Mouse (Mus musculus) liver, adult 2 months (tissue): Measurements from ENCODE around the gene Acvr2b. TPM values are rescaled to one million over a fixed set of nuclear protein-coding genes. Genes with fewer than 3 reads are reported as not detected.
"Not testable (repeated sequence)": the region's sequence is repeated elsewhere in the genome, so short reads cannot be mapped to it uniquely, and the experiment has no call there.

Experiments used
- DNase-seq: peaks from one replicate; pipeline ENCODE4 v3.0.0-alpha.2; 2011; ENCODE audit warnings: low read depth, low spot score; ENCODE audit errors: extremely low read depth
- H3K27ac ChIP-seq: fragments of 200-500 bp; replicated peaks from 2 replicates; pipeline ENCODE4 v1.5.1; 2012; ENCODE audit warnings: low read depth, mild to moderate bottlenecking, control low read depth, inconsistent platforms, low read length; ENCODE audit not compliant: insufficient read depth
- H3K27me3 ChIP-seq: fragments of 200-500 bp; 2 replicates; pipeline ENCODE4 v1.6.1; 2012; ENCODE audit warnings: mild to moderate bottlenecking, moderate library complexity, low read length, inconsistent platforms; ENCODE audit not compliant: control insufficient read depth, insufficient read depth
- H3K36me3 ChIP-seq: fragments of 200-500 bp; 2 replicates; pipeline ENCODE4 v1.6.1; 2012; ENCODE audit warnings: low read length, inconsistent platforms; ENCODE audit not compliant: control insufficient read depth, insufficient read depth
- H3K4me1 ChIP-seq: fragments of 200-500 bp; 2 replicates; pipeline ENCODE4 v1.6.1; 2011; ENCODE audit warnings: low read length; ENCODE audit not compliant: control insufficient read depth, insufficient read depth
- H3K4me3 ChIP-seq: fragments of 200-500 bp; 2 replicates; pipeline ENCODE4 v1.5.1; 2011; ENCODE audit warnings: low read depth, mild to moderate bottlenecking, control low read depth, low read length, moderate library complexity; ENCODE audit not compliant: insufficient read depth
- H3K79me2 ChIP-seq: fragments of 200-500 bp; 2 replicates; pipeline ENCODE4 v1.6.1; 2012; ENCODE audit warnings: inconsistent platforms, mild to moderate bottlenecking, low read length, moderate library complexity; ENCODE audit not compliant: control insufficient read depth, insufficient read depth
- H3K9ac ChIP-seq: fragments of 200-500 bp; 2 replicates; pipeline ENCODE4 v1.6.1; 2012; ENCODE audit warnings: low read depth, mild to moderate bottlenecking, control low read depth, inconsistent platforms, low read length
- CTCF ChIP-seq: fragments of 200-500 bp; IDR thresholded peaks from 2 replicates; pipeline ENCODE4 v1.5.1; 2011; ENCODE audit warnings: low read depth, low read length, control low read depth
- POLR2A ChIP-seq: fragments of 200-500 bp; IDR thresholded peaks from 2 replicates; pipeline ENCODE4 v1.6.1; 2011; ENCODE audit warnings: low read length, control low read depth; ENCODE audit not compliant: insufficient read depth; ENCODE audit errors: extremely low read depth
- WGBS: fragments of 180-500 bp; shearing (Covaris S2); methylation state at CpG from one replicate; pipeline ENCODE4 v1.1.7; 2018; 5-methylcytosine and 5-hydroxymethylcytosine counted together
- polyA plus RNA-seq: library from polyadenylated mRNA; depleted of rRNA; stranded (reverse); fragments of >200 nt; gene quantifications from 2 replicates; pipeline ENCODE4 v1.2.3, GENCODE M21; 2012
- total RNA-seq: library from RNA; depleted of rRNA; stranded (reverse); fragments of >200 nt; gene quantifications from 2 replicates; pipeline ENCODE4 v1.2.3, GENCODE M21; 2014

The Acvr2b gene
- total and polyA plus RNA-seq, 2 experiments = 4.2 to 4.8 TPM

GRCm38 (mm10) chr9:119363229-119363628, 38.7 kb upstream of the Acvr2b start:
- TF ChIP-seq POLR2A (no peak), CTCF (no peak)
- H3K79me2 ChIP-seq = peaks cover 15% of the 10 kb centered on the region; the same call in 1 of the 2 replicates
- H3K27me3 ChIP-seq = no peaks in the 10 kb centered on the region

GRCm38 (mm10) chr9:119365284-119365683, 36.6 kb upstream of the Acvr2b start, which contains the start of gene Slc22a14:
Gene Slc22a14, minus strand, starts transcription at chr9:119365553.
- peaks cover 8% of the 10 kb centered on the region; the same call in 1 of the 2 replicates for H3K79me2 ChIP-seq
- no peak within 1 kb of the TSS for H3K9ac ChIP-seq
- H3K27me3 ChIP-seq = no peaks in the 10 kb centered on the region
- no peak within 1 kb of the TSS for H3K27ac ChIP-seq
- H3K4me1 ChIP-seq = no peaks in the 10 kb centered on the region
- TF ChIP-seq CTCF = no peak
- no peak for TF ChIP-seq POLR2A
- H3K4me3 ChIP-seq = no peak within 1 kb of the TSS
- peaks cover 61% of the 10 kb centered on the region for H3K36me3 ChIP-seq
- no peak for DNase-seq
- WGBS = 66% methylated on average over 7 of the region's 7 CpGs

More at GRCm38 (mm10) chr9:119363229-119363628, 38.7 kb upstream of the Acvr2b start:
- Histone ChIP-seq H3K9ac (no peak overlapping the region), H3K36me3 (peaks cover 59% of the 10 kb centered on the region), H3K4me3 (no peak overlapping the region), H3K4me1 (no peaks in the 10 kb centered on the region), H3K27ac (no peak overlapping the region)
- WGBS = 83% methylated on average over 12 of the region's 12 CpGs
- no peak for DNase-seq

GRCm38 (mm10) chr9:119368367-119368766, 33.6 kb upstream of the Acvr2b start:
- Histone ChIP-seq H3K4me3 (no peak overlapping the region), H3K27me3 (no peaks in the 10 kb centered on the region), H3K4me1 (no peaks in the 10 kb centered on the region), H3K27ac (0 out of 2 replicates have a peak overlapping the region, but pooled peaks have one; percentile 4), H3K36me3 (peaks cover 54% of the 10 kb centered on the region), H3K9ac (no peak overlapping the region), H3K79me2 (no peaks in the 10 kb centered on the region)
- DNase-seq = peak; percentile 88
- TF ChIP-seq POLR2A (no peak), CTCF (no peak)
- WGBS = 29% methylated on average over 3 of the region's 3 CpGs

GRCm38 (mm10) chr9:119370770-119371169, 31.1 kb upstream of the Acvr2b start:
- DNase-seq, H3K9ac ChIP-seq, H3K27me3 ChIP-seq, H3K4me1 ChIP-seq, H3K79me2 ChIP-seq, H3K4me3 ChIP-seq, H3K27ac ChIP-seq: not testable (repeated sequence)
- H3K36me3 ChIP-seq = peaks cover 57% of the 10 kb centered on the region
- WGBS = 93% methylated on average over 4 of the region's 4 CpGs

GRCm38 (mm10) chr9:119371251-119371650, 30.7 kb upstream of the Acvr2b start:
- Histone ChIP-seq H3K4me3 (no peak overlapping the region), H3K27me3 (no peaks in the 10 kb centered on the region), H3K27ac (no peak overlapping the region), H3K79me2 (0 out of 2 replicates have a peak, but pooled peaks cover 2% of the 10 kb centered on the region), H3K36me3 (peaks cover 59% of the 10 kb centered on the region), H3K4me1 (no peaks in the 10 kb centered on the region), H3K9ac (no peak overlapping the region)
- 92% methylated on average over 4 of the region's 4 CpGs for WGBS
- no peak for DNase-seq
- TF ChIP-seq CTCF (no peak), POLR2A (no peak)

GRCm38 (mm10) chr9:119375008-119375407, 26.9 kb upstream of the Acvr2b start:
- Histone ChIP-seq H3K27me3 (no peaks in the 10 kb centered on the region), H3K27ac (no peak overlapping the region), H3K4me3 (no peak overlapping the region), H3K79me2 (0 out of 2 replicates have a peak, but pooled peaks cover 2% of the 10 kb centered on the region), H3K36me3 (peaks cover 66% of the 10 kb centered on the region), H3K4me1 (no peaks in the 10 kb centered on the region), H3K9ac (no peak overlapping the region)
- 85% methylated on average over 3 of the region's 3 CpGs for WGBS
- no peak for TF ChIP-seq CTCF
- no peak for TF ChIP-seq POLR2A
- DNase-seq = no peak
